Mouse (Mus musculus): ENCODE measurements around the gene Ing4.

GRCm38 (mm10) chr6:125005086-125005485 is 34.5 kb upstream of the Ing4 start:
- no peak for TF ChIP-seq CTCF (conservative IDR thresholded peaks at IDR 0.05; ENCODE audit: insufficient read depth, insufficient read length, low read depth, low read length)
- no peak for TF ChIP-seq POLR2A (IDR thresholded peaks at IDR 0.05; ENCODE audit: low read depth, low read length)

Data from kidney, adult 2 months (tissue).